Mouse (Mus musculus) megakaryocyte, embryonic 14.5 days (primary cell): Measurements from ENCODE around the gene Fam155a.

Experiments used
- FLI1 ChIP-seq: IDR thresholded peaks from 2 replicates; pipeline ENCODE4 v1.6.1; 2012; ENCODE audit warnings: low read length, inconsistent platforms, mixed read lengths
- GATA1 ChIP-seq: IDR thresholded peaks from 3 replicates; pipeline ENCODE4 v1.6.1; 2012; ENCODE audit warnings: mixed read lengths, low read length, inconsistent platforms, borderline replicate concordance

GRCm38 (mm10) chr8:9451543-9451942 lies 319.4 kb downstream of the Fam155a start:
- TF ChIP-seq GATA1: no peak
- no peak for TF ChIP-seq FLI1
